Mouse (Mus musculus): Measurements from ENCODE around the gene Osgin1. TPM values are rescaled to one million over a fixed set of nuclear protein-coding genes. Genes with fewer than 3 reads are reported as not detected.

Gene Osgin1
- polyA plus RNA-seq, 1 experiment from 2014 or later, result 0.60 TPM

DNA sequence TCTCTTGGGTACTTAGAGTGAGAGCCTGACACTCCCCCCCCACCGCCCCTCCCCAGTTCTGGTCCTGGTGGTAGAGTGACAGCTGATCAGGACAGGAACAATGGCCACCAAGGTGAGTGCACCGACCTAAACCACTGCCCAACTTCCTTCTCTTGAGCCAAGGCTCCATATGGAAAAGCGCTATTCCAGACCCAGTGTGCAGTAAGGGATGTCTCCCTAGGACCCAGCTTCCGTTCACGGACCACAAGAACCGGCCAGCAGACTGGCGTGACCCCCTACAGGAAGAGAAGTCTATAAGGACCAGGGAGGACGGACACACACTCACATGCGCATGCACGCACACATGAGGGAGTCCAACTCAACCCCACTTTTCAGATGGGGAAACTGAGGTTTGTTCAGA is 2.4 kb downstream of the Osgin1 start:
- Histone ChIP-seq H3K9me3 (no peaks in the 10 kb centered on the region), H3K4me1 (peaks cover 20% of the 10 kb centered on the region), H3K4me2 (no peak overlapping the region), H3K27me3 (0 out of 2 replicates have a peak, but pooled peaks cover 1% of the 10 kb centered on the region), H3K36me3 (no peaks in the 10 kb centered on the region), H3K4me3 (no peak overlapping the region), H3K9ac (no peak overlapping the region), H3K27ac (no peak overlapping the region)
- 86% methylated on average over 10 of the region's 10 CpGs for WGBS
- no peak for ATAC-seq (ENCODE audit: insufficient number of reproducible peaks, insufficient read depth, low FRiP score, low TSS enrichment, low read depth)

DNA sequence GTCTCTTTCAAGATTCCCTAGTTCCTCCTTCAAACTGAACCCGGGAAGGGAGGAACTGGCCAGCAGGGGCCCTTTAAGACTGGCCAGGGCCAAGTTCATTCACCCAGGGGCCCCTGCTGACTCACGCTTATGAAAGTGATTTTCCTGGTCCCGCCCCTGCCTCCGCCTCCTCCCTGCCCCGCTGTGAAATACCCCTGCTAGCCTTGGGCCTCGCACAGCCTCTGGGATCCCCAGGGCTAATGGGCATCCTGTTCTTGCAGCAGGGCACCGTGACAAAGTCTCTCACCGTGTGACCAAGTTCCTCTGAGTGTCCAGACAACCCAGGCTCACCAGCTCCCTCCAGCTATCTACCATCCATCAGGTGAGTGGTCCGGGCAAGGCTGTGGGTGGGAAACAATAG is 3.0 kb downstream of the Osgin1 start:
- Histone ChIP-seq H3K27ac (no peak overlapping the region), H3K4me1 (peaks cover 20% of the 10 kb centered on the region), H3K4me2 (no peak overlapping the region), H3K9ac (no peak overlapping the region), H3K9me3 (no peaks in the 10 kb centered on the region), H3K36me3 (no peaks in the 10 kb centered on the region), H3K27me3 (0 out of 2 replicates have a peak, but pooled peaks cover 4% of the 10 kb centered on the region), H3K4me3 (no peak overlapping the region)
- ATAC-seq (ENCODE audit: insufficient number of reproducible peaks, insufficient read depth, low FRiP score, low TSS enrichment, low read depth), result no peak
- 15% methylated on average over 9 of the region's 9 CpGs for WGBS

DNA sequence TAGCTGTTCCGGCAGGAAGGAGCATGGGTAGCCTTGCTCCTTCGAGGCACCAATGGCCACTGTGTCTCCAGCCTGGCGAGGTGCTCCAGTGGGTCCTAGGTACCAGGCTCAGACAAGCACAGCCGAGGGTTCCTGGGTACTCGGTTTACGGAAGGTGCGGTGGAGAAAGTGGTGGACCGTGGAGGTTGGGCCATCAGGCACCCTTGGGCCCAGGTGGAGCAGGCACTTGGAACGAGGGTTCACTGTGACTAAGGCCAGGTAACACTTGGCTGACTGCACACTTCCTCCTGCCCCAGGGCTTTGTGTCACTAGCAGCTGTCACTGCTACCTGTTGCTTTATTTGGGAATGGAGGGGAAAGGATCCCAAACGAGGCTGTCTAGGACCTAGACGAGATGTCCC is 3.6 kb downstream of the Osgin1 start:
- Histone ChIP-seq H3K4me1 (peaks cover 20% of the 10 kb centered on the region), H3K4me2 (no peak overlapping the region), H3K9me3 (no peaks in the 10 kb centered on the region), H3K4me3 (no peak overlapping the region), H3K27me3 (0 out of 2 replicates have a peak, but pooled peaks cover 4% of the 10 kb centered on the region), H3K9ac (no peak overlapping the region), H3K27ac (no peak overlapping the region), H3K36me3 (no peaks in the 10 kb centered on the region)
- ATAC-seq (ENCODE audit: insufficient number of reproducible peaks, insufficient read depth, low FRiP score, low TSS enrichment, low read depth), result no peak
- WGBS, result 65% methylated on average over 11 of the region's 11 CpGs

GRCm38 (mm10) chr8:119438876-119439275 is 5.0 kb downstream of the Osgin1 start:
- no peak overlapping the region for H3K9ac ChIP-seq
- H3K9me3 ChIP-seq, result no peaks in the 10 kb centered on the region
- peaks cover 20% of the 10 kb centered on the region for H3K4me1 ChIP-seq
- no peaks in the 10 kb centered on the region for H3K36me3 ChIP-seq
- H3K4me3 ChIP-seq, result no peak overlapping the region
- no peak overlapping the region for H3K4me2 ChIP-seq
- H3K27ac ChIP-seq, result no peak overlapping the region
- ATAC-seq (ENCODE audit: insufficient number of reproducible peaks, insufficient read depth, low FRiP score, low TSS enrichment, low read depth), result no peak
- WGBS, result 74% methylated on average over 6 of the region's 6 CpGs
- H3K27me3 ChIP-seq, result 0 out of 2 replicates have a peak, but pooled peaks cover 4% of the 10 kb centered on the region

DNA sequence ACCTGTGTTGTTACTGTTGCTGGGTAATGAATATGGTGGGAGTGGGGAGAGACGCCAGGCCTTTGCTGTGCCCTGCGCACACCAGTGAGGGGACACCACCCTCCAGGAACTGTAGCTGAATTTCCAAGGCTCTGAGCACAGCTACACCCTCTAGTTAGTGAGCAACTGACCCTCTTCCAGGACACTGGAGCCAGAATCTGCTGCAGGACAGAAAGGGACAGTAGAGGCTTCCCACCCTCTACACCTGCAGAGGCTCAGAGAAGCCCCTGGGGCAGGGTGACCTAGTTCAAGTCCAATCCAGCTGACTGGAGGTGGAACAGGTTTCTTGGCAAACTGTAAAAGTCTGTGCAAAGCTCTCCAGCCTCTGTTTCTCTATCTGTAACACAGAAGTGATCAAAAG is 5.5 kb downstream of the Osgin1 start:
- WGBS, result 83% methylated on average over 2 of the region's 2 CpGs
- Histone ChIP-seq H3K27ac (peak overlapping the region; percentile 30; the same call in 1 of the 2 replicates), H3K9ac (no peak overlapping the region), H3K9me3 (no peaks in the 10 kb centered on the region), H3K27me3 (0 out of 2 replicates have a peak, but pooled peaks cover 4% of the 10 kb centered on the region), H3K4me2 (no peak overlapping the region), H3K4me3 (no peak overlapping the region), H3K4me1 (peaks cover 20% of the 10 kb centered on the region), H3K36me3 (no peaks in the 10 kb centered on the region)
- no peak for ATAC-seq (ENCODE audit: insufficient number of reproducible peaks, insufficient read depth, low FRiP score, low TSS enrichment, low read depth)

DNA sequence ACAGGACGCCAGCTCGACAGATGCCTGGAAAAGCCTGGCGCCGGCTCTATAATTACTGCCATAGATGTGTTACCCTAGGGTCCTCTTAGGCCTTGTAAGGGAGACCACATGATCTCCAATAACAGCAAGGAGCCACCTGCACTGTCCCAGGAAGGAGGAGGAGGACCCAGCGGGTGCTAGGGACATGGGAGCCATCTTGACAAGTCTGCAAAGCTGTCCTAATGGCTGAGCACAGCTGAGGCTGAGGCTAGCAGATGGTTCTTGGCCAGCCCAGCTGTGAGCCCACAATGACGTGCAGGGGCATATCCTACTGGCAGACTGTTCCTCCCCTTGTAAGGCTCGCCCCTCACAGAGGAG is 5.9 kb downstream of the Osgin1 start:
- H3K36me3 ChIP-seq, result no peaks in the 10 kb centered on the region
- no peak for ATAC-seq (ENCODE audit: insufficient number of reproducible peaks, insufficient read depth, low FRiP score, low TSS enrichment, low read depth)
- H3K9me3 ChIP-seq, result no peaks in the 10 kb centered on the region
- H3K4me1 ChIP-seq, result peaks cover 20% of the 10 kb centered on the region
- H3K9ac ChIP-seq, result no peak overlapping the region
- WGBS, result 45% methylated on average over 7 of the region's 7 CpGs
- H3K27me3 ChIP-seq, result peaks cover 4% of the 10 kb centered on the region; the same call in 1 of the 2 replicates
- no peak overlapping the region for H3K4me3 ChIP-seq
- H3K4me2 ChIP-seq, result no peak overlapping the region; the same call in 1 of the 2 replicates
- no peak overlapping the region; the same call in 1 of the 2 replicates for H3K27ac ChIP-seq

DNA sequence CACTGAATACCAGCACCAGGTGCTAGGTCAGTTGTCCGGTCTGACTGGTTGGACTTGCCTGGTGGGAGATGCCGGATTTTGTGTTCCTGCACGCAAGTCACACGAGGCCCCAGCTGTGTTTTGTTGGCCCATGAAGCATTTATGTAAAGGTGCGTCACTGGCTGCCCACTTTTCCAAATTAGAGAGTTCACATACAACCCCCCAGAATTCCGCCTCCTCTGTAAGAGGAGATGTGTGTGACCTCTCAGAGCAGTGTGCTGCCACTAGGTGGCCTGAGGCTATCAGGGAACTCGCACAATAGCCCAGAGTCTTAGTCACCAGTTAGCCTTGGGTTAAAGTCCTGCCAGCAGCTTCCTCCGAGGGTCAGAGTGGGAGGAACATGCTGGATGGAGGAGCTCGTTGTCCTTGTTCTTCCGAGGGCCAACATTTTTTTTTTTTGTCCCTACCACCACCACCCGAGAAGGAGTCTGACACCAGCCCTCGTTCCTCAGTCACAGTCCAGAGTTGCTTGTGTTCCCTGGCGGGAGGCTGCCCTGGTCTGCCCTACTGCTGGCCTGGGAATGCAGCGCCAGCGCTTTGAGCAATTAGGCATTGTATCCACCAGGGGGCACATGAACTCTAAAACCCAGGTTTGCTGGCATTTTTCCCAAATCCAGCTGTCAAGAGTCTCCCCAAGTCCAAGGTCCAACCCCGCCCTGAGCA is 6.5 kb downstream of the Osgin1 start:
- Histone ChIP-seq H3K36me3 (no peaks in the 10 kb centered on the region), H3K9me3 (no peaks in the 10 kb centered on the region), H3K4me1 (peaks cover 20% of the 10 kb centered on the region), H3K9ac (no peak overlapping the region), H3K27me3 (peaks cover 5% of the 10 kb centered on the region; the same call in 1 of the 2 replicates), H3K4me3 (no peak overlapping the region), H3K27ac (peak overlapping the region; percentile 28), H3K4me2 (peak overlapping the region; percentile 24)
- ATAC-seq (ENCODE audit: insufficient number of reproducible peaks, insufficient read depth, low FRiP score, low TSS enrichment, low read depth), result no peak
- 10% methylated on average over 16 of the region's 16 CpGs for WGBS

DNA sequence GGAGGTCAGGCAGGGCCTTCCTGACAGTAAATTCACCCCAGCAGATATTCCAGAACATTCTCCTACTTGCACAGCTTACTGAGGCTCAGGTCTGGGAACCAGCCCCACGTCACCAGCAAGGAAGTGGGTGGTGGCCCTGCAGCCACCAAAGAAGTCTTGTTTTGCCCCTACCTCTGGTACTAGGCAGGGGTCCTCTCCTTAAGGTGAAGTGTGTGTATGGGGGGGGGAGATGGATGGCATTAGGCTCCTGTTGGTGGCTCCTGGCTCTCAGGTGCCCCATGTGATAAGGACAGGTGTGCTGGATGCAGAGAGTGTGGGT is 7.0 kb downstream of the Osgin1 start:
- no peak for ATAC-seq (ENCODE audit: insufficient number of reproducible peaks, insufficient read depth, low FRiP score, low TSS enrichment, low read depth)
- no peaks in the 10 kb centered on the region for H3K36me3 ChIP-seq
- peaks cover 10% of the 10 kb centered on the region; the same call in 1 of the 2 replicates for H3K27me3 ChIP-seq
- H3K4me1 ChIP-seq, result peaks cover 20% of the 10 kb centered on the region
- no peak overlapping the region for H3K9ac ChIP-seq
- no peak overlapping the region for H3K4me3 ChIP-seq
- H3K9me3 ChIP-seq, result no peaks in the 10 kb centered on the region
- WGBS, result 46% methylated on average over 1 of the region's 1 CpGs
- H3K4me2 ChIP-seq, result peak overlapping the region; percentile 24
- no peak overlapping the region for H3K27ac ChIP-seq

DNA sequence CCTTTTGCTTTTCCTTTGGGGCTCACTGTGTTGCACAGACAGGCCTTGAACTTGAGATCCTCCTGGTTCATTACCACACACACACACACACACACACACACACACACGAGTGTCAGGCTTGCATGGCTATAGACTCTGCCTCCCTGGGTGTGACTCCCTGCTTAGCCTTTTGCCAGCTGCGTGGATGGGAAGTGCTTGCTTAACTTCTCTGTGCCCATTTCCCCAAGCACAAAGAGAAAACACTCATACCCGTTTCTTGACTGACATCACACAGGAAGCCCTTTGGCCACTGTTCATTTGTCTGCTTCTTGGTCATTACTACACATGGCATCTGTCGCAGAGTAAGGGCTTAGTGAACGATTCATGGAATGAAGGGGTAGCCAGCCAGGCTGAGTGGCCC is 8.1 kb downstream of the Osgin1 start:
- ATAC-seq (ENCODE audit: insufficient number of reproducible peaks, insufficient read depth, low FRiP score, low TSS enrichment, low read depth), result no peak
- H3K9ac ChIP-seq, result no peak overlapping the region
- H3K4me2 ChIP-seq, result no peak overlapping the region
- H3K4me3 ChIP-seq, result no peak overlapping the region
- no peak overlapping the region for H3K27ac ChIP-seq
- H3K27me3 ChIP-seq, result peaks cover 18% of the 10 kb centered on the region
- H3K4me1 ChIP-seq, result peaks cover 20% of the 10 kb centered on the region
- H3K9me3 ChIP-seq, result no peaks in the 10 kb centered on the region
- WGBS, result 67% methylated on average over 5 of the region's 5 CpGs
- no peaks in the 10 kb centered on the region for H3K36me3 ChIP-seq

GRCm38 (mm10) chr8:119442970-119443369 is 9.0 kb downstream of the Osgin1 start:
- H3K9ac ChIP-seq, result no peak overlapping the region
- no peaks in the 10 kb centered on the region for H3K36me3 ChIP-seq
- no peak overlapping the region for H3K4me3 ChIP-seq
- WGBS, result 91% methylated on average over 8 of the region's 8 CpGs
- no peak overlapping the region for H3K4me2 ChIP-seq
- no peaks in the 10 kb centered on the region for H3K9me3 ChIP-seq
- peaks cover 27% of the 10 kb centered on the region for H3K4me1 ChIP-seq
- ATAC-seq (ENCODE audit: insufficient number of reproducible peaks, insufficient read depth, low FRiP score, low TSS enrichment, low read depth), result no peak
- no peak overlapping the region for H3K27ac ChIP-seq
- peaks cover 27% of the 10 kb centered on the region for H3K27me3 ChIP-seq

DNA sequence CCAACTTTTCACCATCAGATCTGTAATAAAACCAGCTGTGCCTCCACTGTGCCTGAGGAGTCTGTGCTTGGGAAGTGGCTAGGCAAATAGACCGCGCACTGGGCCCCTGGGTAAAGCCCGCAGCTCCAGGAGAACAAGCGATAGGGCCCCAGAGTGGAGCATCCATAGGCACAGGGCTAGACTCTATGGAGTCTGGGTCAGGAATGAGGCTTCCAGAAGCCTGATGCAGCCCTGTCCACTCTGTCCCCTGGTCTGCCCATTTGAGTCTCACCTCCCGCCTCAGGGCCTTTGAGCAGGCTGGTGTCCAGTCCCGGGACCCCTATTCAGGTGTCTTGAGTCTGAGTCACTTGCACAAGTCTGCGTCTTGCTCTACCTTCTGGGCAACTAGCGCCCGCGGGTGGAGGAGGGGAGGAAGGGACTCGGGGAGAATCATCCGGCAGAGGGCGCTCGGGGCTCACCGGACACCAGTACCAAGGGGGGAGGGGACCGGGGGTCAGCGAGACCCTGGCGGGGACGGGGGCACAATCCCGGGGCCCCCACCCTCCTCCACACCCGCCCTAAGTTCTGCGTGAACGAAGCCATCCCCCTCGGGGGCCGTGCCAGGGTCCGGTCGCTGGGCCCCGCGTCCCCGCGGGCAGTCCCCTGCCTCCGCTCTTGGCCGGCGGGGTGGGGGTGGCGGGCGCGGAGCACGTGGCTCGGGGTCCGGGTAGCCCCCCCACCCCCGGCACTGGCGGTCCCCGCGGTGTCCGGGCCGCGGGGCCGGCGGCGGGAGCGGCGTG is 12.5 kb downstream of the Osgin1 start, which contains the start of gene Necab2:
Necab2 (plus strand) TSS at position 509 of the 779 bp plus-strand sequence.
- WGBS, result 1% methylated on average over 52 of the region's 52 CpGs
- no peak within 1 kb of the TSS for H3K27ac ChIP-seq
- peak within 1 kb of the TSS; percentile 89 for H3K4me2 ChIP-seq
- no peaks in the 10 kb centered on the region for H3K9me3 ChIP-seq
- H3K9ac ChIP-seq, result peak within 1 kb of the TSS; percentile 76
- no peaks in the 10 kb centered on the region for H3K36me3 ChIP-seq
- peaks cover 13% of the 10 kb centered on the region; the same call in 1 of the 2 replicates for H3K4me1 ChIP-seq
- H3K27me3 ChIP-seq, result peaks cover 44% of the 10 kb centered on the region
- H3K4me3 ChIP-seq, result peak within 1 kb of the TSS; percentile 72
- ATAC-seq (ENCODE audit: insufficient number of reproducible peaks, insufficient read depth, low FRiP score, low TSS enrichment, low read depth), result 0 out of 2 replicates have a peak, but pooled peaks have one; percentile 17

Data from embryonic facial prominence, embryonic 13.5 days (tissue).